Mouse (Mus musculus) common myeloid progenitor, adult 5-6 weeks (primary cell): ENCODE measurements at regions not wholly inside any gene's neighbourhood (a gene's known extent, or its start where the extent isn't known, plus 50 kb on each side); places are given as distances from the start of the nearest gene placed in this dataset.

Experiments used
- ATAC-seq: replicated peaks from 2 replicates; pipeline ENCODE4 v1.8.0; 2016; ENCODE audit warnings: low read depth, mild to moderate bottlenecking, moderate TSS enrichment, inconsistent platforms; ENCODE audit not compliant: poor library complexity, severe bottlenecking

GRCm38 (mm10) chr16:93418246-93418645 is 185.6 kb downstream of the Setd4 start:
- 0 out of 2 replicates have a peak, but pooled peaks have one; percentile 8 for ATAC-seq

- no peak for ATAC-seq
Observed at GRCm38 (mm10) chr16:93417831-93418230, 186.0 kb downstream of the Setd4 start.

- ATAC-seq: peak; percentile 60
Observed at GRCm38 (mm10) chr16:93392024-93392675, 211.7 kb downstream of the Setd4 start.

- ATAC-seq: no peak
Observed at GRCm38 (mm10) chr16:93387578-93388116, 216.2 kb downstream of the Setd4 start.

GRCm38 (mm10) chr16:93384039-93384537 is 219.8 kb downstream of the Setd4 start:
- no peak for ATAC-seq

GRCm38 (mm10) chr16:93382945-93383344 is 220.9 kb downstream of the Setd4 start:
- ATAC-seq: no peak

- ATAC-seq: no peak
Observed at GRCm38 (mm10) chr16:93380717-93381671, 222.9 kb downstream of the Setd4 start.

GRCm38 (mm10) chr16:93380117-93380516 is 223.7 kb downstream of the Setd4 start:
- no peak for ATAC-seq

GRCm38 (mm10) chr16:93379611-93380010 is 224.3 kb downstream of the Setd4 start:
- ATAC-seq: no peak

GRCm38 (mm10) chr16:93374669-93375068 is 229.2 kb downstream of the Setd4 start:
- no peak for ATAC-seq

- ATAC-seq: no peak
Observed at GRCm38 (mm10) chr16:93369766-93370146, 234.1 kb downstream of the Setd4 start.

GRCm38 (mm10) chr16:93368824-93369765 is 234.8 kb downstream of the Setd4 start:
- ATAC-seq: no peak

GRCm38 (mm10) chr16:93367995-93368394 is 235.9 kb downstream of the Setd4 start:
- no peak for ATAC-seq

GRCm38 (mm10) chr16:93367246-93367805 is 236.5 kb downstream of the Setd4 start:
- ATAC-seq: no peak

GRCm38 (mm10) chr16:93366383-93366941 is 237.4 kb downstream of the Setd4 start:
- ATAC-seq: no peak

GRCm38 (mm10) chr16:93365236-93365951 is 238.5 kb downstream of the Setd4 start:
- ATAC-seq: no peak

GRCm38 (mm10) chr16:93359772-93360171 is 244.1 kb downstream of the Setd4 start:
- ATAC-seq: no peak

- ATAC-seq: no peak
Observed at GRCm38 (mm10) chr16:93358613-93359012, 245.2 kb downstream of the Setd4 start.
